Mouse (Mus musculus): ENCODE measurements at regions not wholly inside any gene's neighbourhood (a gene's known extent, or its start where the extent isn't known, plus 50 kb on each side); places are given as distances from the start of the nearest gene placed in this dataset.
A peak's percentile ranks its signal among the peaks of the same experiment; 100 is the strongest.

DNA sequence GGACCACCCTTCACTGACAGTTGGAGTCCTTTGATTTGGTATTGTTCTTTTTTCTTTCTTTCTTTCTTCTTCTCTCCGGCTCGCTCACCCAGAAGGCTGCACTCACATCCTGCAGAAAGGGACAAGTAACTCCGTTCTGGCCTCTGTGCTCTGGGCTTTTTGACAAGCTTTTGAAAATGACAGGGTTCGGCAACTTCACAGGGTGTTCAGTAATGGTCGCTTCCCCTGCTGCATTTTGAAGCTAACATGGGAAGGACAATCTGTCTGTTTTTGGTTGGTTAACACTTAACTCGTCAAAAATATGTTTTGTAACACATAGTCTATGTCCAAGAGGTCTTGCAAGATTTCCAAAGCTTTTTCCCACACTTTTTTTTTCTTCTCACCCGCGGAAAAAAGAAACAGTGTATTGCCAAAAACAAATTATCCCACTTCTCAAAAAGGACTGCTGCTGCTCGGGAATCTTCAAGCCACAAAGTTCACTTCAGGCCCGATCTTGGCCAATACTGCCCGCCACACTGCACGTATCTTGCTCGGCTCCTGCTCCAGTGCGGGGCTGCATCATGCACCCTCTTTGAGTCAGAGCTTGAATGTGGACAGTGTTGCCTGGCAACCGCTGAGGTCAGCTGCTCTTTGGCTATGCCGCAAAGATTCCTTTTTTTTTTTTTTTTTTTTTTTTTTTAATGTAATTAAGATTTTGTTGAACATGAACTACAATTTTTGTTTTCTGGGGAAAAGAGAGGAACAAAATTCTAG, 209.4 kb upstream of the Inhba start:
- peak; percentile 21 for DNase-seq

DNA sequence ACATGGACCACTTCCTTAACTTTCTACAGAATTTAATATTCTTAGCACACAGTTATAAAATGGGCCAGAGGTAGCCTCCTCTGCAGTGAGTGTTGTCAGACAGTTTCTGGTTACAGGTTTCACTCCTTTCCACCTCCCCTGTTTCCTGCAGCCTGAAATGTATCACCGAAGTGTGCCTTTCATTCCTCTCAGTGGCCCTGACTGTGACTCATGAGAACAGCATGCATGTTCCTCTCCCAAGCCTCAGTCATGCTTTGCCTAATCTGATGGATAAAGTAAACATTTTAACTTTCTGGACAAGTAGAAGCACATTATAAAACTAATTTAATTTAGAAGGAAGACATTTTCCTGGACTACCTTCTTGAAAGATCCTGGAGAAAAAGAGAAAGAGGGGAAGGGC, 207.7 kb upstream of the Inhba start:
- no peak for DNase-seq

DNA sequence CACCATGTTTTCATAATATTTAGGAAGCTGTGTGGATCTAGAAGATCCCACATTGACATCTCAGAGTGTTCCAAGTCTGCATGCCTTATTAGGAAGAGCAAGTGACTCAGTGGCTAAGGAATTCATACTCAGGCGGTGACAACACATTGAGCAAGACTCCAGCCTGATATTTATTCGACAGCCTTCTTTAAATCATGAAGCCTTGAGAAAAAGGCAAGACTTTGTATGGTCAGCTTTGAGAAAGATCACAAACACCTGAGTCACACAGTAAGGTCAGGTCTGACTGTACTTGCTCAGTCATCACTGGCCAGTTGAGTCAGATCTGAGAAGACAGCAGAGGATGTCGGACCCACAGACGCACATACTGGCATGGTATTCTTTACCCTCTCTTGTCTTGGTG, 204.7 kb upstream of the Inhba start:
- DNase-seq = no peak

DNA sequence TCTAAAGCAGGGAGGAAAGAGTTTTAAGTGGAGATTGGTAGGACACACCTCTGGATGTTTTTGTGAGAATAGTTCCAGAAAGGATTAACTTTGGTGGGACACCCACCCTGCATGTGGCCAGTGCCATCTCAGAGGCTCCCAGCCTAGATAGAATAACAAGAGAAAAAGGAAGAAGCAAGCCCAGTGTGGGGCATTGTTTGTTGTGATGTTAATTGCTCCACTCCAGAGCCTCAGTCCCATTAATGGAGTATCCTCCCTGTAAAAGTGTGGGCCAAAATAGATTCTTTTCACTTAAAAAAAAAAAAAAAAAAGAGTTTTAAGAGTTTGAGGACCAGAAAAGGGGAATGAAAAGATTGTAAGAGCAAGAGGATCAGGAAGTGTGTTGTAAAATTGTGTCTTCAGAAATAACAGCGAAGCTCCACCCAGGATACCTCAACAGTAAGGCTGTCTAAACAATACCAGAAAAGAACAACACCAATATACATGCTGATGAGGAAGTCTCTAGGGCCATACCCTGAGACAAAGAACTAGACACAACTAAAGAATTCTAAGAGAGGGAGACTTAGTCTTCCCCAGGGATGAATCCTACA, 189.3 kb upstream of the Inhba start:
- DNase-seq = no peak

DNA sequence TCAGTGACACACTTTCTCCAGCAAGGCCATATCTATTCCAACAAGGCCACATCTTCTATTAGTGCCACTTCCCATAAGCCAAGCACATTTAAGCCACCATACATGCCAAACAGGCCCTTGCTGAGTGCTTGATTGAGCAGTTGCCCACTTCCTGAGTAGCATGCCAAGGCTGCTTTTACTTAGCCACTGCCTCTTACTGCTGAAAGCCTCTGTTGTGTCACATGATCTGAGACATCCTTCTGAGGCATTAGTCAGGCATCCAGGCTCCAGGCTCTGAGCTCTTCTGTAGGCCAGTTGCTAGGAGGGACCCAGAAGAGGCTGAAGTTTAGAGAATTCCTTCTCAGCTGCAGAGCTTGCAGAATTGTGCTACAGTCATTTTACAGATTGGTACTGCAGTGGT, 165.8 kb upstream of the Inhba start:
- no peak for DNase-seq

DNA sequence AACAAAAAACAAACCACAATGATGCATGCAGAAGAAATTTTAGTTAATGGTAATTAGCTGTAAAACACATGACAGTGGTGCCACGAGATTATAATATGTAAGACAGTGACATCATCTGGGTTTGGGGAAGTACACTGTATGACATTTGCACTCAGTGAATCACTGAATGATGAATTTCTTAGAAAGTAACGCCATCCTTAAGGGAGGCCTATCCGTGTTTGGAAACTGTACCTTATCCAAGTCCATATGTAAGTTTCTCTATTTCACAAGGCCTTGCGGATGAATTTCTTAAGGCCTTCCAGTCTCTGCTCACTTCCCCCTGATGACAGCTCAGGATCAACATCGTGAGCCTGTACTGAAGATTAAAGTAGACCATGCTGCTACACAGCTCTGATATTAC, 163.6 kb upstream of the Inhba start:
- no peak for DNase-seq

DNA sequence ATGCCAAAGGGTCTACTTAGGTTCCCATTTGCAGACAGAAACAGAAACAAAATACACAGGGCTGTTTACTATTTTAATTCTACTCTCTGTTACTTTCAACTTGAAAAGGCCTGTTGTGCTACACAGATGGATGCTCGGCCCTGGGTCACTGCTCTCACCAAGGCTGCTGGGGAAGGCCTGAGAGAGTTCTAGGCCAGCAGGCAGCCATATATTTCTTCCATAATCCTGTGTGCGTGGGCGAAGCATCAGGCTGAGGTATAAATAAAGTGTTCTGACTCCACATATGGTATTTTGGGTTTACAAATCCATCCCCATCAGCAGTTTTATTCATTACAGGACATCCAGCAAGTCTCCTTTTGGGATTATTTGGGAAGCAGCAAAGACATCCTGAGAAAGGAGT, 162.5 kb upstream of the Inhba start:
- DNase-seq = no peak

DNA sequence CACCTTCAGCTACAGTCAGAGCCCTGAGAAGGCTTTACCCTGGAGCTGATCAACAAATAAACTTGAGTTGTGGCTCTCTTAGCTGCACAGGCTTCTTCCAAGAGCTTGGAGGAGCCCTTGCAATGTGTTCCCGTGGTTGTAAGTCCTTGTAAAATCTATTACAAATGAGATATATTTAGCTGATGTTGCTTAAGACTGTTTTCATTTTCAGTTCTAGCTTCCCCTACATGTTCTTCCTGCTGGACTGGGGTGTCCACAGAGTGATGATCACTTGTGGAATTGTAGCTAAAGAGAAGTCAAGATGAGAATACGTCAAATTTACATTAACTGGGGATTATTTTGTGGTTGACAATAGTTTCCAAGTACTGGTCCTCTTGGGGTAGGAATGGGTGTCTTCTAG, 161.3 kb upstream of the Inhba start:
- no peak for DNase-seq

DNA sequence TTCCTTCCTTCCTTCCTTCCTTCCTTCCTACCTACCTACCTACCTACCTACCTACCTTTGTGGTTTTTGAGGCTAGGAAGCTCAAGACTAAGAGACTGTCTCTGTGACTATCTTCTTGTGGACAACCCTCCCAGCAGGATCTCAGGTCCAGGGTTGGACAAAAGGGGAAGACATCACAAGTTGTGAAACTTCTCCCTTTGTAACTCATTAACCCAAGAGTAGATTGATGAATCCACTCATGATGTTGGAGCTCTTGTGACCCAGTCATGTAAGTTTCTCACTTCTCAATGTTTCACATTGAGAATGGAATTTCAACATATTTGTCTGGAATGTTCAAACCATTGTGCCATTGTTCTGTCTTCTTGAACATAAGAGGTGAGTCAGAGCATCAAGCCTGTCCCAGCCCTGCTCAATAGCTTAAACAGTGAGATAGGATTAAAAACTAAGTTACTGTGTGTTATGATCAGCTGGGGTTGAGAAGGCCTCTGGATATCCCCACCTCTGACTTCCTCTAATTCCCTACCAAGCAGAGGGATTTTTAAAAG, 158.6 kb upstream of the Inhba start:
- DNase-seq = no peak

DNA sequence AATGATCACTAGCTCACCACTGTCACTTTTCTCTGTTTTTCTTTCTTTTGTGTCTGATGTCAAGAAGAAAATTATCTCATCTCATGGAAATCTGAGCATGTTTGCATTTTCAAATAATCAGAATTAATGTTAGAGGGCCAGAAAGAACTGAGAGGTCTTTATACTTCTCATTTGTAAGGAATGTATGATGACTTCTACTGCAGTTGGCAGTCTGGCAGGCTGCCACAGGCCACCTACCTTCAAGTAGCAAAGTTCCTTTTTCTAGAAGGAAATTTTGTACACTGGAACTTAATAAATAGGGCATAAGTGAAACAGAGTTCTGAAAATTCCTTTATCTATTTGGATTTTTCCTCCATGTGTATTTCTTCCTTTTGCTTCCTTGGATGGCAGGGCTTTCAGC, 148.7 kb upstream of the Inhba start:
- peak; percentile 18 for DNase-seq

DNA sequence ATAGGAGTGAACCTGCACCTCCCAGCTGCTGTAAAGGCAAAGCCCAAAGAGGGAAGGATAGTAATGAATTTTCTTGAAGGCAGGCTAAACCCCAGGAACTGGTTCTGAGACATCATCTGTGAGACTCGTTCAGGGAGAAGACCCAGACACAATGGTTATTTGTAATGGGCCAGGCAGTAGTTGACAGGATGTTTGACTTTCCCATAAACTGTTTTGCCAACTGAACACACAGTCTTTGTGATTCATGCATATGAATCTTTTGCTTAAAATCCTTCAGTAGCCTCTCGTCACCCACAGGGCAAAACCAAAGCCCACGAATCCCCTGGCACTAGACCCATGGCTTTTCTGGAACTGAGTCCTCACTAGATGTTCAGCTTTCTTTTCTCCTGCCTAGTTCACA, 148.3 kb upstream of the Inhba start:
- DNase-seq = no peak

DNA sequence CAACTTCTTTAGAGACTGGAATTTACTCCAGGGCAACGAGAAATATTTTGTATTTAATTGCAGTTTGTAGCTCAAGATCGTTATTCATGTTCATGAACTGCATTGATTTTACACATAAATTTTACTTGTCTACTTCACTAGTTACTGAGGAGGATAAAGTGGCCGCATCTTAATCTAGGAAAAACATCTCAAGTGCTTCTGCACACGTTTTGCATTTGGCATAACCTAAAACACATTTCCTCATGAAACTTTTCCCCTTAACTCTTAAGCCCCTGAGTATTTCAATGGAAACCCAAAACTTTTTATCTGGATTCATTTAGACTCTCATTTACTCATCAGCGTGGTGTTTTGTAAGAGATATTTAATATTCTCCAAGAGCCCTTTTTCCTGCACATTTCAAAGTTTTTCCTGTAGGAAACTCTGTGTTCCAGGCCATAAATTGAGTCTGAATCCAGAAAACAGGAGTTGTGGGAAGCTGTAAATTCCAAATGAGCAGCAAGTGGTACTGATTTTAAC, 144.5 kb upstream of the Inhba start:
- DNase-seq = no peak

DNA sequence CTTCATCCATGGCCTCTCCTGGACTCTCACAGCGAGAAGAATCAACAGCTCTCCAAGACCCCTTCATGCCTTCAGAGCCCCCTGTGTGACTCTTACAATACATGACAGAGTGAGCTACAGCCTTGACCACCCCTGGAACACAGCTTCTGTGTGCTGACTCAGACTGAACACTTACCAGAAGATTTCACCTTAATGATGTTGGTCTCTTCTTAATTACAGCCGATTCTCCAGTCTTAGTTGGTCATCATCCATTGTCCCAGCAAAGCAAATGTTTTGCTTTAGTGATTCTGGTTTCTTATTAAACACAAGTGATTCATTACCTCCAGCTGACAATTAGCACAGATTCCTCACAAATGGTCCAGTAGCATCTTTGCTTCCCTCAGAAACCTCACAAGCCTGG, 134.0 kb upstream of the Inhba start:
- DNase-seq = no peak

DNA sequence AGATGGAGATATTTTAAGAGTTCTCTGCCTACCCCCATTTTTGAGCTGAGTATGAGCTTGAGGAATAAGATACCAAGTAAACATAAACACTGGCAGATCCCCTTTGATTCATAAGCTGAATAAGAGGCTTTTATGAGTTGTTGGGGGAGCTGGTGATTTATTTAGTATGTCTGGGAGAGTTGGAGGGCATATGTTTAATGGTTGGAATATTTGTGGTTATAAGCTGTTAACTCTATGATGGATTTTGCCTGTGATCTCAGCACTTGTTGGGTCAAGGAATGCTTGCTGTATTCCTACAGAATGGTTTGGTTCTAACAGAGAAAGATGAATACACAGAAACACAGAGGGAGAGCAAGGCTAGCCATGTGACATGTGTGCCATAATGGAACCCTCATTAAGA, 132.1 kb upstream of the Inhba start:
- no peak for DNase-seq

DNA sequence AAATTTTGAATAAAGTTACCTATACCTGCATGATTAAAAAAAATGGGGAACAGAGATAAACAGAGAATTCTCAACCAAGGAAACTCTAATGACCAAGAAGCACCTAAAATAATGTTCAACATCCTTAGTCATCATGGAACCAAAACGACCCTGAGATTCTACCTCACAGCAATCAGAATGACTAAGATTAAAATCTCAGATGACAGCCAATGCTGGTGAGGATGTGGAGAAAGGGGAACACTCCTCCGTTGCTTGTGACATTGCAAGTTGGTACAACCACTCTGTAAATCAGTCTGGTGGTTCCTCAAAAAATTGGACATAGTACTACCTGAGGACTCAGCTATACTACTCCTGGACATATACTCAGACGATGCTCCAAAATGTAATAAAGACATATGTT, 120.9 kb upstream of the Inhba start:
- no peak for DNase-seq

DNA sequence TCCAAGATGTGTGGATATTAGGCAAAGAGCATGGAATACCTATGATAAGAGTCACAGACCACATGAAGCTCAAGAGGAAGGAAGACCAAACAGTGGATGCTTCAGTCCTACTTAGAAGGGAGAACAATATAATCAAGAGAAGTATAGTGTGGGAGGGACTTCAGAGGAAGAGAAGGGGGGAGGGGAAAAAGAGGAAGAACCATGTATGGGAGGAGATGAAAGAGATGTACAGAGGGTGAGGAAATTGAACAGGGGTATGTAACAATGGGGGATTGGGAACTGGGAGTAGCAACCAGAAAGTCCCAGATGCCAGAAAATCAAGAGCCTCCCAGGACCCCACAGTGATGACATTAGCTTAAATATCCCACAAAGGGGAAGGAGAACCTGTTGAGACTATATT, 120.2 kb upstream of the Inhba start:
- no peak for DNase-seq

DNA sequence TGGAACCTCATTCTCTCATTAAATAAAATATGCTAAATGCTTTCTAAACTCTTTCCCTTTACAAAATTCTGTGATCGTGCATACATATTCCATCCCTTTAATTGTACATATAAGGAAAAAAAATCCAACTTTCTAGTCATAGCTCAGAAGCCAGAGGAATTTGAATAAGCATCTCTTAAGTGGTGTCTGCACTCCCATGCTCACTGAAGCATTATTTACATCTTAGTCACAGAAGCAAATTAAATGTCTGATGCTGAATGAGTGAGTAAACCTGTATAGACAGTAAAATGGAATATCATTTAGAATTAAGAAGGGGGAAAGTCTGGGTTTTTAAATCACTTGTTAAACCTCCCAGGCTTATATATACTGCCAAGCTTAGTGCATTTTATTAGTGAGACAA, 113.5 kb upstream of the Inhba start:
- DNase-seq = no peak

DNA sequence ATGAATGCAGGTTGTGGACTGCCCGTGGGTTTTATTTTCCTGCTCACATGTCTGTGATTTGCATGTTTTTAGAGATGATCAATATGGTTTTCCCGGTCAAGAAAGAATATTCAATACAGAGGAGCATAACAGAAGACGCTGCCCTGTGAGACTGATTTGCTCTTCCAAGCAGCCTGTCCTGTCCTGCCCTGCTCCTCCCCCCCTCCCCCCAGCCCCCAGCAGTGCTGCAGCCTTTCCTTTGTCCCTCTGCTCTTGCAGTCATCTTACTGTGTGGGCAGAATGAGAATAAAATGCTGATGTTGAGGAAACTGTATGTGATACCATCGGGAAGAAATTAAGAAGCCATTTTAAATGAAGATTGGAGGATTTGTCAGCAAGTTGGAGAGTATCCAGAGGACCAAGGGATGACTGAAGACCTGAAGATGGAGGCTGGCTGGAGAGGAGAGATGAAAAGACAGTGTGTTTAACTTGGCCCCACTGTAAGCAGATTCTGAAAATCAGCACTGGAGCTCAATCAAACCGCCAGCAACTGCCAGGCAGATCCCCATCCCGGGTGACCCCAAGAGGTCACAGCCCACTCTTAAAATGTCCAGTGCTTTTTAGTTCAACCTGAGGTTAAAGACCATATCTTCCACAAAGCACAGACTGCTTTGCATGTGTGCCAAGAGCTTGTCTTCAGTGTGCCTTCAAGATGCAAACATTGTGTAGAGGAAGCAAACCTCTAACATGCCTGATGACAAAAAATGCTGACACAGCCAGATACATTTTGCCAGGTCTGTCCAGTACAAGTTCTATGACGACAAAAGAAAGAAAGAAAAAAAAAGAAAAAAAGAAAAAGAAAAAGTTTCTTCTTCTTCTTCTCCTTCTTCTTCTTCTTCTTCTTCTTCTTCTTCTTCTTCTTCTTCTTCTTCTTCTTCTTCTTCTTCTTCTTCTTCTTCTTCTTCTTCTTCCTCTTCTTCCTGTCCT, 109.7 kb upstream of the Inhba start:
- DNase-seq = no peak

DNA sequence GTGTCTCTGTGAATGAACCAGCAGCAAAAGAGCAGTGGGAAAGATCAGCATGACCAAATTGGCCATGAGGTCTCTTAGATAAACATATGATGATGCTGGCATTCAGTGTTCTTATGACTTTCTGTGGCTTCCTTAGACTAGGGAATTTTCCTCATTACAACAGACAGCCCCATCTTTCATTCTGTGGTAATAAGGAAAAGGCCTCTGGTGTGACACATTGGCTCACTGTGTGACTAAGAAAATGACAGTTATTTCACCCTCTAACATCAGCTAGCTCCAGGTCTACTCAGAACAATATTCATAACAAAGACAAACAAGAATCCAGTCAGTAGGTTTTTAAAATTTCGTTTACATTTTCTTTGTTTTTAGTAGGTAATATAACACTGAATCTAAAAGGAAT, 103.8 kb upstream of the Inhba start:
- DNase-seq = no peak

DNA sequence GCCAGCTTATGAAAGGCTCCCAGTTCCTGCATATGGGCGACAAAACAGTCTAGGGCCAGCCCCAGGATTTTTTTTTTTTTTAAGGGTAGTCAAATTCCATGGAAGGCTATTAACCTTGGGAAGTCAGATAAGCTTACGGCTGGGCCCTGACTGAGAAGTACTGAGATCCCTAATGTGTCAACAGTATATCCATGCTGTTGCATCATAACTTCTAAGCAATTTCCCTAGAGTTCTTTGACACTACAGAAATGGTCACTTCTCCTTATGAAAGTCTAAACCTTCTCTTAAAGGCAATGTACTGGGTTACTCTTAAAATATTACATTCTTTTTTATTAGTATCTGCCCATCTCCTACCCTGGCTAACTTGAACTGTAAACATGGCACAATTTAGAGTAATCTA, 101.1 kb upstream of the Inhba start:
- DNase-seq = no peak

DNA sequence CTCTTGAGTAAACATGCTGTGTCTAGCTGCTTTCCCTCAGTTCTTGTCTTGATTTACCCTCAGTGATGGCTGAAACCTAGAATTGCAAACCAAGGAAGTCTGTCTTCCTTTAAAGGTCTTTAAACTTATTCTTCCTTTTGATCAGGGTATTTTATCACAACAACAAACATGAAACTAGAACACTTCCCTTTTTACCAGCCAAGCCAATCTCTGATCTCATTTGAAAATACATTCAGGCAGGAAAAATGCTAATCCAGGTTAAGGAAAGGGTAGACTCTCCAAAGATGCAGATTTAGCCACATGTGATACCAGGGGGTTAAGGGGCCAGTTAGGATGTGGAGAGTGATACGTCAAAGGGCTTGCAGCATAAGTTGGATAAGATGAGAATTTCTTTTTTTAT, 100.4 kb upstream of the Inhba start:
- no peak for DNase-seq

DNA sequence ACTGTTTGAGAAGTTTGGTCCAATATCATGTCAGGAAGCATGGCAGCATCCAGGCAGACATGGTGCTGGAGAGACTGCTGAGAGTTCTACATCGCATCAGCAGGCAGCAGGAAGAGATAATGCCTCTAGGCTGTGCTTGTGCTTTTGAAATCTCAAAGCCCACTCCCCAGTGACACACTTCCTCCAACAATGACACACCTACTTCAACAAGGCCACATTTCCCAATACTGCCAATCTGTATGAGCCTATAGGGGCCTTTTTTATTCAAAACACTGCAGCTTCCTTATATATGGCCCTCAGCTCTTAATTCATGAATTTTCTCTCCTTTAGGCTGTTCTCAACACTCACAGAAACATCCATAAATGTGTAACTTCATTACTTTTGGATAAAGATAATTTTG, 97.4 kb upstream of the Inhba start:
- DNase-seq = no peak

DNA sequence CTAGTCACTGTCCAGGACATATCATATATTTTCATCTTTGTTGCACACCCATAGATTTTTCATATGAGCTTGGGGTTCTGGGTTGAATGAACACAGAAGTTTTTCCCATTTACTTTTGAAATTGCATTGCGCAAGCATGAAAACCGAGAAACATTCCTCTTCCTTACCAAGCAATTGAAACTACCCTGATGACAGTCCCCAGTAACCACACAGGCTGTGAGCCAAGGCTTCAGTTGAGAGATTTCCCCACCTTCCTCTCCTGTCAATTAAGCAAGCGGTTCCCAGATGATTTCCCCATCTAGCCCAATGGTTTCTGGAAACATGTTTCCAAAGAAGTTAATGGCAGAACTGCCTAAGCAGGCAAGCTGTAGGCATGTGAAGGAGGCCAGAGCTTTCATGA, 81.8 kb upstream of the Inhba start:
- DNase-seq = peak; percentile 5

All from kidney, postnatal 10 days (tissue).